Mouse (Mus musculus) MEL (cell line): ENCODE results near the gene Trp73. TPM values are rescaled to one million over a fixed set of nuclear protein-coding genes. Genes with fewer than 3 reads are reported as not detected.

Source experiments
- DNase-seq: peaks from one replicate; pipeline ENCODE4 v3.0.0; 2011; ENCODE audit warnings: low read depth, low spot score
- H3K27ac ChIP-seq: 2 replicates; pipeline ENCODE4 v1.5.1; 2012; ENCODE audit warnings: low read depth, mild to moderate bottlenecking, control low read depth, low read length, moderate library complexity; ENCODE audit not compliant: control insufficient read depth
- H3K27me3 ChIP-seq, 2 experiments: fragments of 150-350 bp in 1 of 2; sonication (generic) in 1 of 2; 2 replicates each; pipeline ENCODE4 v1.6.1; 2012; ENCODE audit warnings: low read length in 2 of 2, mild to moderate bottlenecking in 2 of 2, improper control_type of control experiment in 1 of 2, moderate library complexity in 1 of 2; ENCODE audit not compliant: insufficient read depth in 2 of 2, control insufficient read depth in 1 of 2
- H3K36me3 ChIP-seq, 2 experiments: 2 replicates each; pipeline ENCODE4 v1.6.1; 2012 to 2014; ENCODE audit warnings: low read length in 2 of 2, improper control_type of control experiment in 1 of 2, inconsistent platforms in 1 of 2, mild to moderate bottlenecking in 1 of 2; ENCODE audit not compliant: insufficient read depth in 2 of 2, control insufficient read depth in 1 of 2
- H3K4me1 ChIP-seq, 2 experiments: fragments of 150-350 bp in 1 of 2; sonication (generic) in 1 of 2; 2 replicates each; pipeline ENCODE4 v1.6.1; 2012; ENCODE audit warnings: low read length in 2 of 2, improper control_type of control experiment in 1 of 2, mild to moderate bottlenecking in 1 of 2; ENCODE audit not compliant: insufficient read depth in 2 of 2, control insufficient read depth in 1 of 2
- H3K4me3 ChIP-seq, 2 experiments: fragments of 150-350 bp in 1 of 2; sonication (generic) in 1 of 2; 2 replicates each; pipeline ENCODE4 v1.5.1; 2012; ENCODE audit warnings: low read depth in 2 of 2, low read length in 2 of 2, mild to moderate bottlenecking in 2 of 2, moderate library complexity in 2 of 2, control low read depth in 1 of 2, improper control_type of control experiment in 1 of 2; ENCODE audit not compliant: control insufficient read depth in 1 of 2, insufficient read depth in 1 of 2
- H3K79me2 ChIP-seq: 2 replicates; pipeline ENCODE4 v1.6.1; 2012; ENCODE audit warnings: mild to moderate bottlenecking, low read length, moderate library complexity; ENCODE audit not compliant: control insufficient read depth, poor library complexity, insufficient read depth
- H3K9ac ChIP-seq: 2 replicates; pipeline ENCODE4 v1.6.1; 2012; ENCODE audit warnings: low read depth, mild to moderate bottlenecking, control low read depth, low read length, moderate library complexity; ENCODE audit not compliant: control insufficient read depth, poor library complexity, severe bottlenecking
- H3K9me3 ChIP-seq: fragments of 150-350 bp; sonication (generic); replicated peaks from 2 replicates; pipeline ENCODE4 v1.6.1; 2012; ENCODE audit warnings: mild to moderate bottlenecking, low read length, improper control_type of control experiment, moderate library complexity; ENCODE audit not compliant: insufficient read depth
- BHLHE40 ChIP-seq: IDR thresholded peaks from 2 replicates; pipeline ENCODE4 v1.6.1; 2012; ENCODE audit warnings: low read depth, mild to moderate bottlenecking, inconsistent platforms, low read length, improper control_type of control experiment, borderline replicate concordance
- EP300 ChIP-seq, 2 experiments: IDR thresholded peaks; 2 replicates each; pipeline ENCODE4 v1.6.1; 2011; ENCODE audit warnings: improper control_type of control experiment in 2 of 2, low read length in 2 of 2, low read depth in 1 of 2, mild to moderate bottlenecking in 1 of 2
- GABPA ChIP-seq: IDR thresholded peaks from 2 replicates; pipeline ENCODE4 v1.6.1; 2012; ENCODE audit warnings: low read depth, mild to moderate bottlenecking, inconsistent platforms, low read length, improper control_type of control experiment, moderate library complexity
- HCFC1 ChIP-seq: IDR thresholded peaks from 2 replicates; pipeline ENCODE4 v1.6.1; 2012; ENCODE audit warnings: low read depth, mild to moderate bottlenecking, inconsistent platforms, low read length, improper control_type of control experiment, moderate library complexity
- KAT2A ChIP-seq: conservative IDR thresholded peaks from 2 replicates; pipeline ENCODE4 v1.6.1; 2012; ENCODE audit warnings: low read depth, low read length, improper control_type of control experiment, inconsistent platforms
- MAZ ChIP-seq: IDR thresholded peaks from 2 replicates; pipeline ENCODE4 v1.6.1; 2012; ENCODE audit warnings: low read depth, mild to moderate bottlenecking, inconsistent platforms, low read length, improper control_type of control experiment
- MEF2A ChIP-seq: IDR thresholded peaks from 2 replicates; pipeline ENCODE4 v1.6.1; 2014; ENCODE audit warnings: low read depth, mild to moderate bottlenecking, inconsistent platforms, low read length, improper control_type of control experiment; ENCODE audit not compliant: poor library complexity, insufficient replicate concordance, severe bottlenecking; ENCODE audit errors: extremely low read depth
- MXI1 ChIP-seq: IDR thresholded peaks from 2 replicates; pipeline ENCODE4 v1.6.1; 2011; ENCODE audit warnings: mild to moderate bottlenecking, low read depth, low read length, improper control_type of control experiment
- MYC ChIP-seq: IDR thresholded peaks from 2 replicates; pipeline ENCODE4 v1.6.1; 2011; ENCODE audit warnings: low read depth, mild to moderate bottlenecking, low read length, improper control_type of control experiment, moderate library complexity
- NELFE ChIP-seq: IDR thresholded peaks from 2 replicates; pipeline ENCODE4 v1.6.1; 2011; ENCODE audit warnings: low read depth, low read length, improper control_type of control experiment
- POLR2AphosphoS2 ChIP-seq: IDR thresholded peaks from 2 replicates; pipeline ENCODE4 v1.6.1; 2011; ENCODE audit warnings: low read length, improper control_type of control experiment
- POLR2AphosphoS5 ChIP-seq: IDR thresholded peaks from 2 replicates; pipeline ENCODE4 v1.6.1; 2012; ENCODE audit warnings: low read depth, borderline replicate concordance, mild to moderate bottlenecking, inconsistent platforms, low read length, moderate library complexity, mixed read lengths
- RAD21 ChIP-seq: IDR thresholded peaks from 2 replicates; pipeline ENCODE4 v1.6.1; 2011; ENCODE audit warnings: mild to moderate bottlenecking, low read depth, low read length, improper control_type of control experiment
- RCOR1 ChIP-seq: IDR thresholded peaks from 2 replicates; pipeline ENCODE4 v1.6.1; 2012; ENCODE audit warnings: low read depth, mild to moderate bottlenecking, inconsistent platforms, low read length, improper control_type of control experiment
- SIN3A ChIP-seq: IDR thresholded peaks from 2 replicates; pipeline ENCODE4 v1.6.1; 2012; ENCODE audit warnings: low read length, improper control_type of control experiment, inconsistent platforms
- SMC3 ChIP-seq: IDR thresholded peaks from 2 replicates; pipeline ENCODE4 v1.6.1; 2011; ENCODE audit warnings: low read depth, low read length, improper control_type of control experiment
- TBP ChIP-seq: IDR thresholded peaks from 2 replicates; pipeline ENCODE4 v1.8.0; 2011; ENCODE audit warnings: low read depth, low read length, improper control_type of control experiment
- TCF12 ChIP-seq: IDR thresholded peaks from 2 replicates; pipeline ENCODE4 v1.6.1; 2014; ENCODE audit warnings: low read depth, mild to moderate bottlenecking, inconsistent platforms, low read length, improper control_type of control experiment, moderate library complexity
- UBTF ChIP-seq: IDR thresholded peaks from 2 replicates; pipeline ENCODE4 v1.6.1; 2012; ENCODE audit warnings: low read depth, mild to moderate bottlenecking, inconsistent platforms, low read length, improper control_type of control experiment, moderate library complexity, borderline replicate concordance; ENCODE audit not compliant: insufficient read depth
- USF1 ChIP-seq: IDR thresholded peaks from 2 replicates; pipeline ENCODE4 v1.6.1; 2014; ENCODE audit warnings: low read depth, mild to moderate bottlenecking, inconsistent platforms, low read length, improper control_type of control experiment, moderate library complexity
- ZC3H11A ChIP-seq: IDR thresholded peaks from 2 replicates; pipeline ENCODE4 v1.6.1; 2012; ENCODE audit warnings: low read depth, mild to moderate bottlenecking, inconsistent platforms, low read length, improper control_type of control experiment
- polyA plus RNA-seq, 2 experiments: library from polyadenylated mRNA; stranded (reverse) in 1 of 2; unstranded in 1 of 2; fragments of >175 nt in 1 of 2; fragments of >200 nt in 1 of 2; gene quantifications; 2 replicates each; pipeline versions ENCODE4 v1.2.1 to v1.2.4; 2012; ENCODE audit warnings: low replicate concordance in 2 of 2, low read depth in 1 of 2; ENCODE audit not compliant: insufficient read length in 2 of 2, insufficient read depth in 1 of 2, missing spikeins in 1 of 2
- total RNA-seq: library from RNA; depleted of rRNA; stranded (reverse); fragments of 300-350 nt; gene quantifications from 2 replicates; pipeline ENCODE4 v1.2.3, GENCODE M21; 2012

Trp73 gene
- total and polyA plus RNA-seq, 3 experiments = 0.03 to 0.04 TPM; not detected in 1

DNA sequence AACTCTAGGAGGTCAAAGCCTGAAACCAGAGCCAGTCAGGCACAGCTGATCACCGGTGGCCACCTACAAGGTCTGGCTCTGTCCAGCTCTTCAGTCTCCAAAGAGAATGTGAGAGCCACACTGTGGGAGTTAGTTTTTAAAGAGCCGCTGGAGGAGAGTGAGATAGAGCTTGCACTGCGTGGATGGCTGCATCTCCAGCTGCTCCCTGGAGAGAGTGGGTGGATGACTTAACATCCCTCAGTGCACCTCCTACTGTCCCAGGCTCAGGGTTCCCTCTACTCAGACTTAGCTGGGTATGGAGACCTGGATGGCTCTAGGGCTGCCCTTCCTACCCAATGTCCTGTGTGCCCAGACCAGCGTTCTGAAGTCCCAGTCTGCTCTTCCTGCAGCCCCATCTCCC, 59.8 kb downstream of the Trp73 start:
- Histone ChIP-seq H3K4me3 (no peak overlapping the region), H3K27me3 (no peaks in the 10 kb centered on the region)
- TF ChIP-seq ZC3H11A = no peak
- no peak for TF ChIP-seq EP300 (IDR thresholded peaks at IDR 0.05; ENCODE audit: low read depth in 1 of 2, low read length in 2 of 2)
- no peak for TF ChIP-seq TCF12
- TF ChIP-seq GABPA = no peak
- TF ChIP-seq MEF2A = no peak
- no peak for TF ChIP-seq KAT2A
- no peak for TF ChIP-seq RCOR1

DNA sequence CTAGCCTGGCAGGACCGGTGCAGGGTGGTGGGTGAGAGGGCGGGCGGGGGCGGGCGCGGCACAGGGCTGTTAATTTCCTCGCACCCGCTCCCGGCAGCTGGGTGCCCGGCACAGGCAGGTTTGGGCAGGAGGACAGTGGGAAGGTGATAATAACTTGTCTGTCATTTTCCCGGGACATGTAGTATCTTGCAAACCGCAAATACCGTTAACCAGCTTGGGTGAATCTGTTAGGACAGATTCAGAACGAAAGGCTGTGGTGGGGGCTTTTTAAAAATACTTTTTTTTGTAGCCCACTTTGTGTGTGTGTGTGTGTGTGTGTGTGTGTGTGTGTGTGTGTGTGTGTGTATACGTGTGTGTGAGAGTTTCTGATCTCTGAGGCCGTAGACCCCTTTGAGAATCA, 68.1 kb downstream of the Trp73 start:
- no peaks in the 10 kb centered on the region for H3K36me3 ChIP-seq
- TF ChIP-seq NELFE (no peak), POLR2AphosphoS5 (no peak), SIN3A (no peak), UBTF (no peak), MAZ (no peak), MXI1 (no peak), TCF12 (no peak)
- no peak overlapping the region for H3K4me3 ChIP-seq
- no peak overlapping the region for H3K9ac ChIP-seq
- no peak for DNase-seq
- no peak overlapping the region for H3K27ac ChIP-seq
- H3K9me3 ChIP-seq = no peaks in the 10 kb centered on the region
- H3K27me3 ChIP-seq = no peaks in the 10 kb centered on the region
- H3K79me2 ChIP-seq = no peaks in the 10 kb centered on the region
- H3K4me1 ChIP-seq = no peaks in the 10 kb centered on the region

More for the DNA sequence above, 59.8 kb downstream of the Trp73 start:
- H3K4me1 ChIP-seq = no peaks in the 10 kb centered on the region
- H3K27ac ChIP-seq = no peak overlapping the region
- H3K36me3 ChIP-seq = no peaks in the 10 kb centered on the region
- no peak for DNase-seq
- no peaks in the 10 kb centered on the region for H3K79me2 ChIP-seq
- H3K9me3 ChIP-seq = no peaks in the 10 kb centered on the region; the same call in 1 of the 2 replicates
- no peak overlapping the region for H3K9ac ChIP-seq

DNA sequence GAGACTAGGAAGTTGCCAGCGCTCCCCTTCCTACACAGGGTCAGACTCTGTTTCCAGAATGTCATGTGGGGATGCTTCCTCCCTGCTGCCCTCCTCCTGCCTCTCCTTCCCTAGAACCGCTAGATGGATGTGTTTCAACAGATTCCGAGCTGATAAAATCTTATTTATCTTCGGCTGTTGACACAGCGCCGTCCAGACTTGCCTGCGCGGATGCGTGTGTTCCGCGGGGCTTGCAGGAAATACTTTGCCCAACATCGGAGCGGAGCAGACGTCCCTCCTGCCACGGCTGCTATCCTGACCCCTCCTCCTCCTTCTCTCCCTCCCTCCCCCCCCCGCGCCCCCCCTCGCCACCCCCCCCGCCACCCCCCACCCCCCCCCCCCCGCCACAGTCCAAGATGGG, 68.5 kb downstream of the Trp73 start:
- Histone ChIP-seq H3K9ac (no peak overlapping the region), H3K27ac (no peak overlapping the region), H3K27me3 (no peaks in the 10 kb centered on the region), H3K79me2 (no peaks in the 10 kb centered on the region), H3K9me3 (no peaks in the 10 kb centered on the region), H3K4me3 (no peak overlapping the region), H3K4me1 (no peaks in the 10 kb centered on the region), H3K36me3 (no peaks in the 10 kb centered on the region)
- no peak for TF ChIP-seq ZC3H11A
- TF ChIP-seq TBP = no peak
- no peak for TF ChIP-seq HCFC1
- no peak for TF ChIP-seq EP300 (IDR thresholded peaks at IDR 0.05; ENCODE audit: low read depth in 1 of 2, low read length in 2 of 2)
- no peak for TF ChIP-seq UBTF
- no peak for TF ChIP-seq USF1
- no peak for TF ChIP-seq SIN3A
- TF ChIP-seq POLR2AphosphoS2 = no peak
- TF ChIP-seq MAZ = no peak
- TF ChIP-seq BHLHE40 = no peak
- no peak for TF ChIP-seq TCF12
- TF ChIP-seq SMC3 = no peak
- TF ChIP-seq MYC = no peak
- TF ChIP-seq MEF2A = no peak
- TF ChIP-seq RAD21 = no peak
- DNase-seq = no peak
